Mouse (Mus musculus) fibroblast of lung, adult 2 months (primary cell): ENCODE data around the gene Gm10570.

Source experiments
- DNase-seq: peaks from one replicate; pipeline ENCODE4 v3.0.0-alpha.2; 2011; ENCODE audit warnings: low read depth

Gm10570 gene

GRCm38 (mm10) chr4:130308231-130309081 lies at the start of gene Gm10570, which contains the start of gene Fabp3:
Gene Gm10570, minus strand, starts transcription at chr4:130308674.
Gene Fabp3, plus strand, starts transcription at chr4:130308595.
- no peak for DNase-seq

DNA sequence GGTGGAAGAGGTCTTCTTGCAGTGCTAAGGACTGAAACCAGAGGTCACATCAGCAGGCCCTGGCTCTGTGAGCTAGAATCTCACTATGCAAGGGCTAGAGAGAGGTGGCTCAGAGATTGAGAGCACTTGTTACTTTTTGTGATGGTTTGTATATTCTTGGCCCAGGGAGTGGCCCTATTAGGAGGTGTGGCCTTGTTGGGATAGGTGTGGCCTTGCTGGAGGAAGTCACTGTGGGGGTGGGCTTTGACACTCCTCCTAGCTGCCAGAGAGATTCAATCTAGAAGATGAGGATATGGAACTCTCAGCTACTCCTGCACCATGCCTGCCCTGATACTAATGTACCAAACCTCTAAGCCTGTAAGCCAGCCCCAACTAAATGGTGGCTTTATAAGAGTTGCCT lies 49.5 kb upstream of the Gm10570 start:
- no peak for DNase-seq

DNA sequence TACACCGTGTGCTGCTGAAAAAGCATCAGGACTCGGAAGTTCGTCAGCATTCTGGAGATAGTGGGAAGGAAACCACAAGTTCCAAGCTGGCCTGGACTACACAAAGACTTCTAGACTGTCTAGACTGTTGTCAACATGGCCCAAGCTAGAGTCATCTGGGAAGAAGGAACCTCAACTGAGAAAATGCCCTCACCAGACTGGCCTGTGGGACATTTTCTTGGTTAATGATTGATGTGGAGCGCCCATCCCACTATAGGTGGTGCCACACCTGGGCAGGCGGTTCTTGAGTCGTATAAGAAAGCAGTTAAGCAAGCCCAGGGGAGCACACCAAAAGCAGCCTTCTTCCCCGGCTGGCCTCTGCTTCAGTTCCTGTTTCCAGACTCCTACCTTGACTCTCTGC lies 44.1 kb upstream of the Gm10570 start:
- no peak for DNase-seq

- no peak for DNase-seq
Observed at GRCm38 (mm10) chr4:130350690-130351422, 42.4 kb upstream of the Gm10570 start.

DNA sequence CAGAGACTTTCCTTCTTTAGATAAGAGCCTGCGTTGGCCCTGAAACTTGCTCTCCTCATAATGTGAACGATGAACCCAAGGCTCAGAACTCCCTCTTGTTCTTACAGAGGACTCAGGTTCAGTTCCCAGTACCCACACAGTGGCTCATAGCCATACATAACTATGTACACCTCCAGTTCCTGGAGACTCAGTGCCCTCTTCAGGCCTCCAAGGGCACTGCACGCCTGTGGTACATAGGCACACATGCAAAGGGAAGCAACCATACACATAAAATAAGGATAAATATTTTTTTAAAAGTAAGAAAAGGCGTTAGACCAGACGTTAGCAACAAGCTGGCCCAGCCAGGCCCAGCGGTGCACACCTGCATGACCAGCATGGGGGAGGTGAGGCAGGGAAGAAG lies 41.2 kb upstream of the Gm10570 start:
- DNase-seq = no peak

DNA sequence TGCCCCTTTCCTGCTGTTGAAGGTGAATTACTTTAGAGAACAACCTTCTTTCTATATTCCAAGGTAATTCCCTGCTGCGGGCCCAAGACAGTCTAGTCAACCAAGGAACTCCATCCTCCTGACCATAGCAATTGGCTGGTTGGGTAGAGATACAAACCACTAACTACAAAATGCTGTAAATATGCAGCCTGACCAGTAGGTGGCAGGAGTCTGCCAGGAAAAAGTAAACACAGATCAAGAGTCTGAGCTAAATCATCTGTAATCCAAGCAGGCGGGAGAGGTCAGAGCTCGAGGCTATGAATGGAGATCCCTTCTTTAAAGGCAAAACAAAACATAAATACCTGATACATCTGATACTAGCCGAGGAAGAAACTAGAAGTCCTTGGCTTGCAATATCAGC lies 33.2 kb upstream of the Gm10570 start:
- DNase-seq = peak; percentile 23

GRCm38 (mm10) chr4:130335867-130336266 lies 27.4 kb upstream of the Gm10570 start:
- no peak for DNase-seq

DNA sequence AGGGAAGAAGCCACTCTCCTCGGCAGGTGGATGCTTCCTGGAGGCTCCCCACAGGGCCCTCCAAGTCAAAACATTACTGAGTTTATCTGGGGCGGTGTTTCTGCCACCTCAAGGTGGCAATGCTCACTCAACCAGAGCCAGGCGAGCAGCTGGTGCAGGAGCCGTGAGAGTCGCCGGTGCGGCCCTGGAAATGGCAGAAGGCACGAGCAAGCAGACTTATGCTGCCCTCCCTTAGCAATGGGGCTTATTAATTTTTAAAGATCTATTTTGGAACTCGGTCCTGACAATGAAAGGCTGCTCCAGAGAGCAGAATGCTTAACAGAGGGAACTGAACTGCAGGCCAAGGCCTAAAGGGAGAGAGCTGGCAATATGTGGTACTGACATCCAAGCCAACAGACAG lies 18.9 kb upstream of the Gm10570 start:
- no peak for DNase-seq

- no peak for DNase-seq
Observed at GRCm38 (mm10) chr4:130325446-130325845, 17.0 kb upstream of the Gm10570 start.

GRCm38 (mm10) chr4:130323607-130324006 lies 15.1 kb upstream of the Gm10570 start:
- DNase-seq = no peak

- no peak for DNase-seq
Observed at GRCm38 (mm10) chr4:130323165-130323564, 14.7 kb upstream of the Gm10570 start.

- DNase-seq = no peak
Observed at GRCm38 (mm10) chr4:130322567-130322966, 14.1 kb upstream of the Gm10570 start.

GRCm38 (mm10) chr4:130321640-130322039 lies 13.2 kb upstream of the Gm10570 start:
- DNase-seq = no peak

- no peak for DNase-seq
Observed at GRCm38 (mm10) chr4:130319564-130319963, 11.1 kb upstream of the Gm10570 start.

- no peak for DNase-seq
Observed at GRCm38 (mm10) chr4:130318122-130318521, 9.6 kb upstream of the Gm10570 start.

- no peak for DNase-seq
Observed at GRCm38 (mm10) chr4:130316691-130317090, 8.2 kb upstream of the Gm10570 start.

- DNase-seq = no peak
Observed at GRCm38 (mm10) chr4:130315771-130316527, 7.5 kb upstream of the Gm10570 start.

DNA sequence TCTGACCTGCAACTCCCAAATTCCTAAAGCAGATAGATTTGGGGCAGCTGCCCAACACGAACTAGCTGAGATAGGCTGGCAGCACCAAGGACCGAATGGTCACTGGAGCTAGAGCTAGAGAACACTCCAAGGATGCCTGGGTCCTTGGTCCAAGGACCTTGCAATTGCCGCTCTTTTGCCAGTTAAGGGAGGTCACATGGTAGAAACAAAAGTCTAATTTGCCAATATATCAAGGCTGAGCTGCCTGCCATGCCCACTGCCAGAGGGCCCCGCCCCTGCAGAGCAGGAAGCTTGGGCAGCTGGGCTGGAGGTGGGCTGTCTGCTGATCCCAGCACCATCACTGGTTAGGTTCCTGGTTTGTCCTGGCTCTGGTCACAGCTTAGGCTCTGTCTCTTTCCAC lies 5.1 kb upstream of the Gm10570 start:
- DNase-seq = no peak

DNA sequence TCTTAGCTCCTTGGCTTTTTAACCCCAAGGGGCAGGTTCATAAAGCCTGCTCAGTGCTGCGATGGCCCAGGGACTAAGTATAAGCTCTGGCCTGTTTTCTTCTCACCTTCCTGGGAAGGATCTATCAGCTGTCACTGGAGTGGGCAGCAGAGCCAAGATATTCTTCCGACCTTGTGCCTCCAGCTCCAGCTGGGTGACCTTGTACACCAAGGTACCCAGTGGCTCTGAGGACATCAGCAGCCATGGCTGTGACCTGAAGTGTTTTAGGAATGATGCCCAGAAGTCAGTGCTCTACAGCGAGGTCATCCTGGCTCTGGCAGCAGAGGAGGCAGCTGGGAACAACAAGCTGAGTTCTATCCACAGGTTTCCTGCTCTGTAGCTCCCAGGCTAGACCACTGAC lies 4.1 kb upstream of the Gm10570 start:
- no peak for DNase-seq

DNA sequence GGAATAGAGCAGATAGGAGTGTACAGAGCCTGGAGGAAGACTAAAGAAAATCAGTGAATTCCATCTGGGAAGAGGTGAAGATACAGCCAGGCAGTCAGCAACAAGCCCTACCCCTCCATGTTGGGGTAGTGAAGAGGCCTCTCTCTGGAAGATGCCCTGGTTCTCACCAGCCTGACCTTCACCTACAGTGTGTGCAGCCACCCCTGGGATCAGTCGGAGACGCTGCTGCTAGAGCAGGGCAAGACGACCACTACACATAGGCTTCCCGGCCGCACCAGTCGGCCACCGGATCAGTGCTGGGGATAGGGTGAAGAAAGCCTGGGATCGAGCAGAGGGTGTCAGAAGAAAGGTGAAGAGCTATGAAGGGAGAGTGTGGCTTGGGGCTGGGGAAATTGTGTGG lies 780 bp upstream of the Gm10570 start:
- DNase-seq = no peak

- no peak for DNase-seq
Observed at GRCm38 (mm10) chr4:130307851-130308230, 633 bp downstream of the Gm10570 start.

GRCm38 (mm10) chr4:130306796-130307630 lies 1.5 kb downstream of the Gm10570 start:
- no peak for DNase-seq
